In genomic region chr15:46598328-46598727, GRCm38 (mm10) we compare ENCODE assay signal across 17 mouse cellular contexts.
A peak's percentile ranks its signal among the peaks of the same experiment; 100 is the strongest.
DNase-seq lines count a peak whose midpoint lies in the region; ATAC-seq and TF ChIP-seq lines count a peak whose summit lies in the region.
"Had no signal": no experiment of that assay in that cellular context is flagged by ENCODE, and none has a peak within 500 bp of the region (broad histone marks: within the 10 kb centered on the region; RNA-seq: fewer than 3 reads in every experiment).

No protein-coding gene starts in this region.

- H3K9me3 ChIP-seq in forebrain, embryonic 14.5 days (replicated peaks; ENCODE audit: control insufficient read depth, low read length), result no peaks in the 10 kb centered on the region
- H3K9me3 ChIP-seq in forebrain, embryonic 16.5 days (ENCODE audit: control insufficient read depth, low read length), result no peaks in the 10 kb centered on the region
- H3K9me3 ChIP-seq: embryonic facial prominence, embryonic 15.5 days; forebrain, embryonic 12.5 days; heart, embryonic 10.5 days; midbrain, embryonic 10.5 days had no signal

- no peak overlapping the region for H3K4me2 ChIP-seq in forebrain, embryonic 14.5 days (ENCODE audit: low read length)
- H3K4me2 ChIP-seq in forebrain, embryonic 16.5 days (ENCODE audit: low read length), result no peak overlapping the region
- H3K4me2 ChIP-seq: embryonic facial prominence, embryonic 15.5 days; forebrain, embryonic 12.5 days; liver, embryonic 11.5 days had no signal

- H3K4me1 ChIP-seq in forebrain, embryonic 14.5 days (ENCODE audit: control insufficient read depth, insufficient read depth, low read length), result no peaks in the 10 kb centered on the region
- no peaks in the 10 kb centered on the region for H3K4me1 ChIP-seq in forebrain, embryonic 16.5 days (replicated peaks; ENCODE audit: control insufficient read depth, insufficient read depth, low read length)
- H3K4me1 ChIP-seq: embryonic facial prominence, embryonic 15.5 days; forebrain, embryonic 12.5 days; heart, embryonic 10.5 days; midbrain, embryonic 10.5 days had no signal

- no peak overlapping the region for H3K4me3 ChIP-seq in forebrain, embryonic 14.5 days (ENCODE audit: low read depth, low read length)
- H3K4me3 ChIP-seq in forebrain, embryonic 16.5 days (replicated peaks; ENCODE audit: low read length), result no peak overlapping the region
- H3K4me3 ChIP-seq: embryonic facial prominence, embryonic 15.5 days; forebrain, embryonic 12.5 days; heart, embryonic 10.5 days; midbrain, embryonic 10.5 days had no signal

- in situ Hi-C loops in Patski (cut with MboI; ENCODE audit: low pct_unique_long_range_greater_than_20kb), result loop anchor here (25.0 kb wide), 1 partner anchor 389 kb away; no protein-coding TSS in a partner anchor

- peak; percentile 17 for TF ChIP-seq CTCF in Patski (IDR thresholded peaks at IDR 0.05)

- CTCF ChIA-PET in Patski (lab: Charles Lee), result no interaction called here

- H3K27ac ChIP-seq in forebrain, embryonic 14.5 days (ENCODE audit: low read depth, low read length), result no peak overlapping the region
- H3K27ac ChIP-seq in forebrain, embryonic 16.5 days (ENCODE audit: low read length), result no peak overlapping the region
- H3K27ac ChIP-seq: embryonic facial prominence, embryonic 15.5 days; forebrain, embryonic 12.5 days; heart, embryonic 10.5 days; midbrain, embryonic 10.5 days had no signal

- H3K36me3 ChIP-seq in forebrain, embryonic 14.5 days (ENCODE audit: control insufficient read depth, insufficient read depth, low read length), result no peaks in the 10 kb centered on the region
- no peaks in the 10 kb centered on the region for H3K36me3 ChIP-seq in forebrain, embryonic 16.5 days (ENCODE audit: control insufficient read depth, insufficient read depth)
- H3K36me3 ChIP-seq: embryonic facial prominence, embryonic 15.5 days; forebrain, embryonic 12.5 days; heart, embryonic 10.5 days; midbrain, embryonic 10.5 days had no signal

- POLR2A ChIA-PET in Patski (lab: Charles Lee), result no interaction called here

- no peaks in the 10 kb centered on the region for H3K27me3 ChIP-seq in forebrain, embryonic 14.5 days (replicated peaks; ENCODE audit: control insufficient read depth, insufficient read depth, low read length)
- no peaks in the 10 kb centered on the region for H3K27me3 ChIP-seq in forebrain, embryonic 16.5 days (replicated peaks; ENCODE audit: control insufficient read depth, insufficient read depth, low read length)
- no peaks in the 10 kb centered on the region for H3K27me3 ChIP-seq in Patski
- H3K27me3 ChIP-seq: embryonic facial prominence, embryonic 15.5 days; forebrain, embryonic 12.5 days had no signal

- peak; percentile 42 for DNase-seq in forebrain, embryonic 14.5 days (ENCODE audit: low spot score)
- peak; percentile 10 to 11 for DNase-seq in left cerebral cortex, postnatal 14 days (ENCODE audit: low spot score in 2 of 2)
- no peak for DNase-seq in left cerebral cortex, adult 18-20 months (ENCODE audit: low spot score in 2 of 2)
- DNase-seq in 3T3-L1 (ENCODE audit: low read depth, low spot score) (peak; percentile 10), Patski (ENCODE audit: low read depth, low spot score) (no peak)
- no peak for DNase-seq in gastrocnemius, postnatal 25 days
- DNase-seq in frontal cortex, postnatal 10 days (ENCODE audit: low spot score in 2 of 2), result no peak
- DNase-seq: cerebellum, adult 8-10 months; kidney, postnatal 10 days; thymus, adult 2 months had no signal

- 67% methylated on average over 1 of the region's 1 CpGs for WGBS in forebrain, embryonic 14.5 days
- WGBS in forebrain, embryonic 16.5 days, result 85% methylated on average over 1 of the region's 1 CpGs

- intact Hi-C loops in left cerebral cortex, postnatal 14 days (cut with DNase I), result loop anchor here (5.0 to 10.0 kb wide), 2 partner anchors 394 to 1324 kb away; no protein-coding TSS in a partner anchor

- H3K9ac ChIP-seq in forebrain, embryonic 14.5 days (ENCODE audit: low read length), result no peak overlapping the region
- no peak overlapping the region for H3K9ac ChIP-seq in forebrain, embryonic 16.5 days (replicated peaks; ENCODE audit: low read depth, low read length)
- H3K9ac ChIP-seq: embryonic facial prominence, embryonic 15.5 days; forebrain, embryonic 12.5 days had no signal

- no peak for ATAC-seq in forebrain, embryonic 14.5 days
- no peak for ATAC-seq in forebrain, embryonic 16.5 days
- no peak for ATAC-seq in Patski
- ATAC-seq: CD4-positive, CD25-positive, alpha-beta regulatory T cell, adult 4 months had no signal

Comparison
In these comparisons a context has a peak if more than half of its experiments do, and no peak if none do; other contexts are left out.
1. DNase-seq: peak in forebrain, embryonic 14.5 days (single experiment), left cerebral cortex, postnatal 14 days (2 of 2) and 3T3-L1 (single experiment); none in left cerebral cortex, adult 18-20 months (0 of 2), Patski (single experiment), gastrocnemius, postnatal 25 days (single experiment) and frontal cortex, postnatal 10 days (0 of 2).